Mouse (Mus musculus) gastrocnemius, adult 18-20 months (tissue): ENCODE measurements around the gene Hils1. TPM values are rescaled to one million over a fixed set of nuclear protein-coding genes. Genes with fewer than 3 reads are reported as not detected.
"Not testable (repeated sequence)": the region's sequence is repeated elsewhere in the genome, so short reads cannot be mapped to it uniquely, and the experiment has no call there.

Experiments
- DNase-seq: peaks from one replicate; pipeline ENCODE4 v3.0.0; 2021; ENCODE audit warnings: low spot score
- total RNA-seq, 2 experiments: library from RNA; stranded (reverse); gene quantifications; 2 replicates each; pipeline ENCODE4 v1.2.3; 2021

The Hils1 gene
- total RNA-seq, 2 experiments from 2014 or later, result not detected

DNA sequence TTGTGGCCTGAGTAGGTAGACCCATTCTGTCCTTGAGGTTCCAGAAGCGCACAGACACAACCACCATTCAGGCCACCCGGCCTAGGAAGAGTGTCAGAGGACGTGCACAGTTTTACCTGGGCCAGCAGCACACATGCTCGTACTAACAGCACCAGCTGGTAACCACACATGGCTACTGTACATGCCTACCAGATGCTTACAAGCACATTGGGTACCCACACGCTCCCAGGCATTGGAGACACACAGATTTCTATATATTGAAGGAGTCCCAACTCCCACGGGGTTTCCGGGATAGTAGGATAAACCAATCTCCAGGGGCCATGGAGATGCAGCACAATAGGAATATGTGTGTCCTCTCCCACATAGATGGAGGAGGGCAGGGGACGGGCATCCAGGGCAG lies 35.3 kb downstream of the Hils1 start:
- DNase-seq, result no peak

DNA sequence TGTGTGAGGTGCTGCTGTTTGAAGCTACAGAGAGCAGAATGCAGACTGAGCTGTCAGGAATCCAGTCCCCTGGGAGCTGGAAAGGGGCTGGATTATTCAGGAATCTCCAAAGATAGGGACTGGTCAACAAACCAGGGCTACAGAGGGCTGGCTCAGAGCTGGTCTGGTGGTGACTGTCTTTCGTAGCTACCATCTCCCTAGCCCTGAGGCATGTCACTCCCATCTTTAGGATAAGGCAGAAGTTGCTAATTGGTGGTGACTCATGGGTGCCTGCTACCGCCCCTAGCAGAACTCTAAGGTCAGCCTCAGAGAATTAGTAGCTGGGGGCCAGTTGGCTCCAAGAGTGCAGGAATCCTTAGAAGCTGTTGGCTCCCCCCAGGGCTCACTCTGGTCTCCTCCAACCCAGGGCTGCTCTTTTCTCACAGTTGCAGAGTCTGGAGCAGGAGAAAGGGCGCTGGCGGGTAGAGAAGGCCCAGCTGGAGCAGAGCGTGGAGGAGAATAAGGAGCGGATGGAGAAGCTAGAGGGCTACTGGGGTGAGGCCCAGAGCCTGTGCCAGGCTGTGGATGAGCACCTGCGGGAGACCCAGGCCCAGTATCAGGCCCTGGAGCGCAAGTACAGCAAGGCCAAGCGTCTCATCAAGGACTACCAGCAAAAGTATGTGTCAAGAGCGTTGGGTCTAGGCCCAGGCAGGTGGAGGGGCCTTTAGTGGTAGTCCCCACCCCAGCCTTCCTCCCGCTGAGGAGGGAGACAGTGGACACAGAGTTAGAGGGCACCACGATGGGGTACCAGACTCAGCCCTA lies 36.9 kb downstream of the Hils1 start:
- DNase-seq, result no peak

DNA sequence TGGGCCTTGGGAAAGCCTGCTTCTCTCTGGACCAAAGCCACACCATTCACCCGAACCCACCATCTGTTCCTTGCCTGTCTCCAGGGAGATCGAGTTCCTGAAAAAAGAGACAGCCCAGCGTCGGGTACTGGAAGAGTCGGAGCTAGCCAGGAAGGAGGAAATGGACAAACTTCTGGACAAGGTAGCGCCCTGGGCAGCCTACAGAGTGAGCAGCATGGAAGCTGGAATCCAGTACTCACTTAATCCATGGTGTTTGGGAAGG lies 37.5 kb downstream of the Hils1 start:
- no peak for DNase-seq

DNA sequence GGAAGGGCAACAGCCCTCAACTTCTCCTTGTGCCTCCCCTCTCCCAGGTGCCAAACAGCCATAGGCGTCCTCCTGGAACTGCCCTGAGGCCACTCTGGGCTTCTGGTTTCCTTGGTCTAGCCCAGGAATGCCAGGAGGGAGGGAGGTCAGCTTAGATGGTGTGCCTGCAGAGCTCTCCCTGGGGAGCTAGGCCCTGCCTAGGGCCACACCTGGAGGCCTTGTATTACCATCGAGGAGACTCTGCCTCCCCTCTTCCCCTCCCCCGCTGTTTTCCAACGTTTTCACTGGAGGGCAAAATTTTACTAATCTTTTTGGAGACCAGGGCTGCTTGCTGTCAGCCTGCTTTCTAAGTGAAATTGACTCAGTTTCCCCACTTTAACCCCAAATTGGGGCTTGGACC lies 38.6 kb downstream of the Hils1 start:
- no peak for DNase-seq

DNA sequence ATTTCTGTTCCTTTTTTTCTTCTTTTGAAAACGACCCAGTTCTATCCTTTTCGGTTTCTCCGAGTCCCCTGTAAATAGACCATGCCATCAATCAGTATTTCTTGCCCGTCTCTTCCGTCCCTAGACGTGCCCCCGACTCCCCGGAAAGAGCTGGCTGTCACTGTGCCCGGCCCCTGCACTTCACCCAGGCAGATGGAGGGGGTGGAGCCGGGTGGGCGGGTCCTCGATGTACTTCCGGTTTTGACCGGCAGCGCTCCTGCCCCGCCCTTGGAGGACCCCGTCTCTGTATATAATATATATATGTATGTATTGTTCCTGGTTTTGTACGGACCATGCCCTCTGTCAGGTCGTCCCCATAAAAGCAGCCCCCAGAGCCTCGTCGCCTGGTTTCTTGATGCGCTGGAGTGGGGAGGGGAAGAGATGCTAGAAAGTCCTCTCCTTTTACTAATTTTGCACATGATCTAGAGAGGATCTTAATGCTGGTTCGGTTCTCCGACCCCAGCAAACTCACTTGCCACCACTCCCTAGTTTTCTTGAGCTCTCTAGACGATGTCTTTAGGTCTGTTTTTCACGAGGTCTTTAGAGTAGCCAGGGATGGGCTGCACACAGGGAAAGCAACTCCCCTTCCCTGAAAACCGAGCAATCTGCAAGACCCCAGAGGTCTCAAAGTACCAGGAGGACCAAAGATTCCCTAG lies 39.3 kb downstream of the Hils1 start:
- peak; percentile 79 for DNase-seq

DNA sequence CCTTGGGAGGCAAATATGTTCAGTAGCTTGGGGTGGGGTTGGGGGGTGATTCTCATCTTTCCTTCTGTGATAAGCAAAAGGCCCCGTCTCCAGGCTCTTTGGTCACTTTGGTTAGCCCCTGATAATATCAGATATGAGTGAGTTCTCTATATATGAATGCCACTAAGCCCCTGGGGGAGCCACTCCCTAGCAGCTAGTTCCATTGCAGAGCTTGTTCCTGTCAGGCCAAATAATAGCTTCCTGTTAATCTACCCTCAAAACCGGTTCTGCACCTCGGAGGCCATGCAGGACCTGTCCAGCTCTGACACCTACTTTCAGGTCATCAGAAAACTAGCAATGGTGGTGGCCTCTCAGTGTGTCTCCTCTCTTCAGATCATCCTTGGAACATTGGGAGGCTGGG lies 40.0 kb downstream of the Hils1 start:
- no peak for DNase-seq

DNA sequence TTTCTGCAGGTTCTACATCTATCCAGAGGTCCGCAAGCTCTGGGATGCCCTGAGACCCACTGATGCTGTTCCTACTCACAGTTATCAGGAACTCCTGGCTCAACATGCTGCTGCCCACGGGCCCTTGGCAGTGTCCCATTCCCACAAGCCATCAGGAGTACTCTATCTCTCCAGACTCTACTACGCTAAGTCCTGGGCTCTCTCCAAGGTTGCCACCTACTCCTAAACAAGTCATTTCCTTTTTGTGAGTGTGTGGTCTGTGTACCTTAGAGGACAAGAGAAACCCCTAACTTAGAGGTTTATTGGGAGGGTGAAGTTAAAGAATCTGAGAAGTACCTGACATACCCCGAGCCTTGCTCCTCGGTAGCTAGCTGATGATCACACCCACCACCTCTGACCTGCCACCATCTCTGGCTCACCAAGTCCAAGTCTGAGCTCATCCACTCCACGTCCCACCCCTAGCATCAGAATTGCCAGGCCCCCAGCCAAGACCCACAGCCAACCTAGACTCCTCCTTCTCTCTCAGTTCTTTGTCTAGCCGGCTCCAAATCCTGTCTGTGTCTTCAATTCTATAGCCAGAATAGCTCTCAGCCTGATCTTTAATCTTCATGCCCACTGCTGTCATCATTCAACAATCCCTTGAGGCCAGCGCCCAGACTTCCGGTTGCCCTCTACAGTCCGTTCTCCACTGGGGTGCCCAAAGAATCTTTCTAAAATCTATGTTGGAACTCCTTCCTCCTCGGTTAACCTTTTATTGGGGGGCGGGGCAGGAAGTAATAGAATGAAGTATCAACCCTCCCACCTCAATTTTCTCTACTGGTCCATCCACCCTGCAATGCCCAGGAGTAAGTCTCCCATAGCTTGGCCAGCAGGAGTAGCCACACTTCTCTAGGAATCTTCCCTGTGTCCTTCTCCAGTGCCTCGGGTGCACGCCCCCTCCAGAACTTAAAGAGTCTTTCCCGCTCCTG lies 41.6 kb downstream of the Hils1 start:
- no peak for DNase-seq

DNA sequence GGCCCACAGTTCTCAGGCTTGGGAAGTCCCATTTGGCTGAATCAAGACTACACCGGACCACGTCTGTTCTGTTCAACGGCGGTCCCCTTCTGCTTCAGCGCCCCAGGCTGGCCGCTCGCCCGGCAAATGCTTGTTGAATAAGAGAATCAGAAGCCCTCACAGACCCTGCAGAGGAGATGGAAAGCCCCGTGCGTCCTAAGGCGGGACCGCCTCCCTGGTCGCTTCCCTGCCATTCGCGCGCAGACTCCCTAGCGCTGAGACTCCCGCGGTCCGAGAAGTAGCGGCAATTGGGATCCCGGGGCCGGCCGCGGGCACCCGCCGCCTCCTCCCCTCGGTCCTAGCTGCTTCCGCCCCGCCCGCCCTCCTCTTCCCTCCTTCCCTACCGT lies 42.2 kb downstream of the Hils1 start, which contains the start of gene Samd14:
Gene Samd14, plus strand, starts transcription at position 251 of the 386 bp plus-strand sequence.
- DNase-seq, result no peak

DNA sequence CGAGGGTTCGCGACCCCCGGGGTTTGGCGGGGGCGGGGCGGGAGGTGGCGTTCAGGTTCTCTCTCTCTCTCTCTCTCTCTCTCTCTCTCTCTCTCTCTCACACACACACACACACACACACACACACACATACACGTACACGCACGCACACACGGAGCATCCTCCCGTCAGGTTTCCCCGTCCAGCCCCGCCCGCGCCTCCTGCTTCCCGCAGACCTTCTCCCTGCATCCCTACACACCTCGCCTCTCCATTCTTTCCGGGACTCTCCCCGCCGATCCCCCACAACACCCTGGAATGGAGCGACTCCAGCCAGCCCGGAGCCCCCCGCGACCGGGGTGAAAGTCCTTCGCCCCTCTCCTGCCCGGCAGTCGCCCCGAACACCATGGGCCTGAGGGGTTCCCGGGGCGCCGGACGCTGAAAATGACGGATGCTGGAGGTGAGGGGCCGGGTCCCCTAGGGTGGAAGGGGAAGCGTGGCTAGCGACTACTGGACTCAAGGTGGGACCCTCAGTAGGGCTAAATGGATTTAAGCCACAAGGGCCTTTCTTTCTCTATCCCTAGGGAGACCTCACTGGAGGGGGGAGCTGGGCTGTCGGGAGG lies 42.8 kb downstream of the Hils1 start:
- no peak for DNase-seq

DNA sequence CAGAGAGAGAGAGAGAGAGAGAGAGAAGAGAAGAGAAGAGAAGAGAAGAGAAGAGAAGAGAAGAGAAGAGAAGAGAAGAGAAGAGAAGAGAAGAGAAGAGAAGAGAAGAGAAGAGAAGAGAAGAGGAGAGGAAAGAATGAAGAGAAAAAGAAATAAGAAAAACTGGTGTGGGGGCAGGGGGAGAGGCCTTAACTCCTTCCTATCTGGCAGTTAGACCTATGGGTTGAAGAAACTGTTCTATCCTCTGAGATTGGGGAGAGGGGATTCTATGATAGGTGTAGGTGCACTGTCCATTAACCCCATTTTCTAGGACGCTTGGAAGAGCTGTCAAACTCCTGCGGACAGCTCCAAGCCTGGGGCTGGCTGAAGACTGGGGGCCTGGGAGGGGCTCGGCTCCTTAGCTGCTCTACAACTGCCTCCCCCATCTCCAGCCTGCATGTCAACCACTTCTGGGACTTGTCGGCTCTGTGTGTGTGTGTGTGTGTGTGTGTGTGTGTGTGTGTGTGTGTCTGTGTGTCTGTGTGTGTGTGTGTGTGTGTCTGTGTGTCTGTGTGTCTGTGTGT lies 43.5 kb downstream of the Hils1 start:
- not testable (repeated sequence) for DNase-seq

DNA sequence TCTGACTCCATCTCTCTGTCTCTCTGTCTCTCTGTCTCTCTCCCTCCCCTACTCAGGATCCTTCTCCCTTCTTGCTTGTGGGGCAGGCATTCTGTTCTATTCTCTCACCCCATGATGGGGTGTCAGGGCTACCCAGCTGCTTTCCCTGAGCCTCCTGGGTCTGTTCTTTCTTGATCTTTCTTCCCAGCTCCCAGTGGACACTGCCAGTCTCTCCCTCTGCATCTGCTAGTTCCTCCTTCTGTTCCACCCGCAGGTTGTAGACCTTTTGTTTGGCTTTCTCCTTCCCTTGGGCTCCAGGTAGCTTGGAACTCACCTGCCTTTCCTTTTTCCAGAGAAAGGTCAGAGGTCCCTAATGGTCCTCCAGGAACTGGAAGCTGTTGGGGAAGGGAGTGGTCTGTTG lies 44.0 kb downstream of the Hils1 start:
- DNase-seq, result no peak

DNA sequence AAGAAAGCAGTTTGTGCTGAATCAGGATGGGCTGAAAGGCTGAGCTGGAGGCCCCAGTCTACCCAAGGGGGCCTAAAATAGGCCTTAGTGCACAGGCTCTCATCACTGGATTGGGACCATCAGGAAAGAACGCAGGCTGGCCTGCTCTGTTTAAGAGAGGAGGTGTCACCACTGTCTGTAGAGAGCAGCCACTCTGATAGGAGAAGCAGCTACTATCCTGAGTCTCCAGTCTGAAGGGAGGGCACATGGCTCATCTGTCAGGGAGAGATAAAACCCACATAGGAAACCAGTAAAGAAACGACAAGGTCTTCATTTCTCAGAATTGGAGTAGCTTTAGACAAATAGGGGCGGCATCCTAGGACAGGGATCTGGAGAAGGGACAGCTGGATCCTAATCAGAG lies 44.7 kb downstream of the Hils1 start:
- no peak for DNase-seq

DNA sequence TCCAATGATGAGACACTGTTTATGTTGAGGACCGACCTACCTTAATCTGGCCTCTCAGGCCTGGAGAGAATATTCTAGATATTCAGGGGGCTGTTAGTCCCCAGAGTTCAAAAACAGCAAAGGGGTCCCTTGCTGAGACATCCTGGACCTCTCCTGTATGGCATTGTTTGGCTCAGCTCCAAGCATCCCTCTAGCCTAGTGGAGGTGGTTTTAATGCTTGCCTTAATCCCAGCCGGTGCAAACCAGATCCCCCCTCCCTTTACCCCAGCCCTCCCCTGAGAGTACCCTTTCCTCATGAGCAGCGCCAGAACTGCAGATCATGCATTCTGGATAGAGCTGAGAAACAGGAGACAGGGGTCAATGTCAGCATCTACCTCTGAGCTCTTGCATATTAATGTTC lies 45.1 kb downstream of the Hils1 start:
- no peak for DNase-seq

DNA sequence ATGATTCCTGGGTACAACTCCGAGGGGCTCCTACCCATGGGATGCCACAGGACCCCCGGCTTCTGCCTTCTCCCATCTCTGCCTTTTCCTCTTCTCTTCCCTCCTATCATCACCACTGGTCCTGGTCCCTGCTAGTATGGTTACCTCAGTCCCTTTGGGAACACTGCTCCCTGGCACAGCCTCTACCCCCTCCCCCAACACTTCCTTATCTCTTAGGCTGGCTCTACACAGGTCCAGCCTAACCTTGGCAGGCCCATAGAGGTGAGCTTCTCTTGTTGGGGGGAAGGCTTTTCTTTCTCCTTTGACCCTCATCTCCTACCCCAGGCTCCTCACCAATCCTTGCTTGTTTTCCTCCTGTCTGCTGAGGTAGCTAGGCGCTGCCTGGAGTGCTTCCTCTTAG lies 48.1 kb downstream of the Hils1 start:
- no peak for DNase-seq

Other genes starting within 250 kb of the Hils1 start
- 1 to 10 TPM; 1.1 to 1.3 TPM for gene Cdc34b, start 225.8 kb upstream of the Hils1 start, total RNA-seq
- not detected for gene Tmem92, start 184.9 kb upstream of the Hils1 start, total RNA-seq
- gene Col1a1, start 31.4 kb upstream of the Hils1 start, total RNA-seq, result 10 to 100 TPM; 64.6 to 65.0 TPM
- gene Sgca, start 8.7 kb downstream of the Hils1 start, total RNA-seq, result 100 to 1,000 TPM; 283 to 304 TPM
- gene Ppp1r9b, start 23.4 kb downstream of the Hils1 start, total RNA-seq, result 10 to 100 TPM; 16.1 to 24.5 TPM
- under 1 TPM; 0.34 to 0.52 TPM for gene Samd14, start 42.3 kb downstream of the Hils1 start, total RNA-seq
- gene Pdk2, start 73.8 kb downstream of the Hils1 start, total RNA-seq, result 100 to 1,000 TPM; 514 to 515 TPM
- gene Itga3, start 109.2 kb downstream of the Hils1 start, total RNA-seq, result 1 to 10 TPM; 4.7 to 5.0 TPM
- gene Dlx3, start 152.5 kb downstream of the Hils1 start, total RNA-seq, result not detected
- gene Dlx4, start 178.7 kb downstream of the Hils1 start, total RNA-seq, result not detected